Mouse (Mus musculus) embryonic facial prominence, embryonic 10.5 days (tissue): ENCODE measurements around the gene Naa25. TPM values are rescaled to one million over a fixed set of nuclear protein-coding genes. Genes with fewer than 3 reads are reported as not detected.

Source experiments
- polyA plus RNA-seq: library from polyadenylated mRNA; unstranded; fragments of >200 nt; fragmentation: Nextera tagmentation; extraction: Ambion mirVana; gene quantifications from 2 replicates; pipeline ENCODE4 v1.2.1, GENCODE M21; 2016

Naa25 gene
- polyA plus RNA-seq, 1 experiment from 2014 or later: 49.4 TPM

Other genes starting within 250 kb of the Naa25 start
- 25.0 and 25.4 TPM in 2 replicates for gene Ptpn11, start 206.5 kb upstream of the Naa25 start, polyA plus RNA-seq
- 686 and 696 TPM in 2 replicates for gene Rpl6, start 193.5 kb upstream of the Naa25 start, polyA plus RNA-seq
- 4.4 and 5.0 TPM in 2 replicates for gene Hectd4, start 177.7 kb upstream of the Naa25 start, polyA plus RNA-seq
- gene Trafd1, start 12.3 kb upstream of the Naa25 start, polyA plus RNA-seq: 74.1 and 74.8 TPM in 2 replicates
- 0.91 and 1.0 TPM in 2 replicates for gene Tmem116, start 54.0 kb downstream of the Naa25 start, polyA plus RNA-seq
- 114 and 122 TPM in 2 replicates for gene Erp29, start 54.6 kb downstream of the Naa25 start, polyA plus RNA-seq
- gene Adam1b, start 105.5 kb downstream of the Naa25 start, polyA plus RNA-seq: not detected in 2 replicates
- gene Adam1a, start 147.5 kb downstream of the Naa25 start, polyA plus RNA-seq: 1.2 and 1.6 TPM in 2 replicates
- not detected in 2 replicates for gene Gm42878, start 147.5 kb downstream of the Naa25 start, polyA plus RNA-seq
- gene Mapkapk5, start 148.0 kb downstream of the Naa25 start, polyA plus RNA-seq: 51.9 TPM in 2 replicates
- gene Aldh2, start 195.9 kb downstream of the Naa25 start, polyA plus RNA-seq: 145 and 157 TPM in 2 replicates
- gene Acad12, start 221.0 kb downstream of the Naa25 start, polyA plus RNA-seq: 1.7 and 2.6 TPM in 2 replicates